Mouse (Mus musculus) bone marrow macrophage, adult 2 months (primary cell): ENCODE measurements around the gene AW011738. TPM values are rescaled to one million over a fixed set of nuclear protein-coding genes. Genes with fewer than 3 reads are reported as not detected.

Experiments
- H3K27ac ChIP-seq: 2 replicates; pipeline ENCODE4 v1.5.1; 2012; ENCODE audit warnings: low read depth, low read length; ENCODE audit not compliant: insufficient read depth
- H3K4me1 ChIP-seq: 2 replicates; pipeline ENCODE4 v1.6.1; 2012; ENCODE audit warnings: low read length; ENCODE audit not compliant: control insufficient read depth, insufficient read depth
- H3K4me3 ChIP-seq: 2 replicates; pipeline ENCODE4 v1.5.1; 2012; ENCODE audit warnings: mild to moderate bottlenecking, low read length, moderate library complexity; ENCODE audit not compliant: insufficient read depth
- CTCF ChIP-seq: IDR thresholded peaks from 2 replicates; pipeline ENCODE4 v1.5.1; 2012; ENCODE audit warnings: low read depth, mild to moderate bottlenecking, low read length, moderate library complexity
- POLR2A ChIP-seq: IDR thresholded peaks from 2 replicates; pipeline ENCODE4 v1.6.1; 2012; ENCODE audit warnings: mild to moderate bottlenecking, low read depth, low read length, borderline replicate concordance
- polyA plus RNA-seq: library from polyadenylated mRNA; stranded (reverse); fragments of >200 nt; gene quantifications from 2 replicates; pipeline ENCODE4 v1.2.4, GENCODE M21; 2012; ENCODE audit not compliant: missing spikeins, insufficient read depth, insufficient read length

Gene AW011738
- 1.2 and 1.6 TPM in 2 replicates for polyA plus RNA-seq

DNA sequence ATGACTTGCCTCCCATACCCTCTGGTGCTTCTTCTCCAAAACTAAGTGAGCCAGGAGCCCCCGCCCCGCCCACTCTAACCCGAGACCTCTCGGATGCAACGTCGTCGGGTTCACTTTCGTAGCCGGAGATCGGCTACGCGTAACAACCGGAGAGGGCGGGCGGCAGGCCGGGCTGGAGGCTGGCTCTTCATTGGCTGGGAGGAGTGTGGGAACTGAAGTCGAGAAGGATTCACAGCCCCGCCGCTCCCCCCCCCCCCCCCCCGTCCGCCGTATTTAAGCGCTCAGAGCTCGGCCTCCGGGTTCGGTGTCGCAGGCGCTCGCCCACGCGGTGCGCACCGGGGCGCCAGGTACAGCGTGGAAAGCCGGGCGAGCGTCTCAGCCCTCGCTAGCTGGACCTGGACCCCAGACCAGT lies at the start of gene AW011738:
TSS of gene AW011738 (plus strand) at position 304 of the 412 bp plus-strand sequence.
- no peak within 1 kb of the TSS for H3K27ac ChIP-seq
- no peak for TF ChIP-seq POLR2A
- TF ChIP-seq CTCF: no peak

GRCm38 (mm10) chr4:156154771-156155170 lies 48.3 kb upstream of the AW011738 start:
- TF ChIP-seq CTCF (no peak), POLR2A (no peak)
- Histone ChIP-seq H3K27ac (no peak overlapping the region), H3K4me3 (no peak overlapping the region), H3K4me1 (no peaks in the 10 kb centered on the region)

More for the DNA sequence above, at the start of gene AW011738:
- Histone ChIP-seq H3K4me3 (peak within 1 kb of the TSS; percentile 68), H3K4me1 (peaks cover 8% of the 10 kb centered on the region)

DNA sequence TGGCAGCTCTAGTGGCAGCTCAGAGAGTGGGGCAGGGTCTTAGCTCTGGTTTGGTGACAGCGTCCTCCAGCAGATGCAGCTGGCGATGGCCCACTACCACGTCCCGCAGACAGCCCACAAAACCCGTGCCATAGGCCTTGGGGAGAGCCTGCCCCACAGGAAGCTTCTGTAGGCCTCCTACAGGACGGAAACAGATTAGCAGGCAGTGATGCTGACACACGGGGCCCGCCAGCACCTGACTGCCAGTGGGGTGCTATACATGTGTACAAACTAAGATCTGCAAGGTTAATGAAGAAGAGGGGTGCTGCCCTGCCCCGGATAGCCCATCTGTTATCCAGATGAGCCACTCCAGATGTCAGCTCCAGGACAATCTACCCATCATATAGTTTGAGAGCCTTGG lies 36.6 kb upstream of the AW011738 start:
- Histone ChIP-seq H3K27ac (no peak overlapping the region), H3K4me1 (no peaks in the 10 kb centered on the region)
- TF ChIP-seq CTCF (no peak), POLR2A (no peak)

DNA sequence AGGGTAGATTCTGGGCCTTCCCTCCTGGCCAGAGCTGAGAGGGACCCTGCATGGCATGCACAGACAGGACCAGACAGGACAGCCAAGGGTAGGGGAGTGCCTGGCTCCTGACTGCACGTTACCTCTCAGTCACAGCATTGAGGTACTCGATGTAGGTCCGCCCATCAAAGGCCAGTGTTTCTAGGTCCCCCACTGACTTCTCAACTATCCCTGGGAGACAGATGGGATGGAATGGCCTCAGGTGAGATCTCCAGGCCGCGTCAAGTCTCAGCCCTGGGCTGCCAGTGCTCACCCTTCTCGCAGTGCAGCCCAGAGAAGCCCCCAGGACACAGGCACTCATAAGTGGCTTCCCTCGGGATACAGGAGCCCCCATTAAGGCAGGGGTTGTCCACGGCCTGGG lies 34.5 kb upstream of the AW011738 start:
- Histone ChIP-seq H3K27ac (no peak overlapping the region), H3K4me3 (no peak overlapping the region), H3K4me1 (no peaks in the 10 kb centered on the region)
- TF ChIP-seq POLR2A (no peak), CTCF (no peak)

More for the DNA sequence above, 36.6 kb upstream of the AW011738 start:
- no peak overlapping the region for H3K4me3 ChIP-seq

DNA sequence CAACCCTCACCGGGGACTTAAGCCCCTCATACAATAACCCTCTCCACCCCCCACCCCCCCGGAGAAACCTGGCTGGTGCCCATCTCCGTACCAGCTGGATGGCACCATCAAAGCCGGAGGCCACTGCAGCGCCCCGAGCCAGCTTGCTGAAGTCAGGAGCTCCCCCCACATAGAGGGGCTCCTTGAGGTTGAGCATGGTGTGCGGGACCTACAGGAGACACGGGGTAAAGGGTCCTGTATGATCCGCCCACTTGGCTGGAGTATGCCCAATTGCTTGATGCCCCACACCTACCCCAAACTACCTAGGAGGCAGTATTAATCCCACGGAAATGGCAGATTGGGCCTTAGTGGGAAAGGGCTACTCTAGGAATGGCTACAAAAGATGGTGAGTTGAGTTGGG lies 34.0 kb upstream of the AW011738 start:
- Histone ChIP-seq H3K4me1 (no peaks in the 10 kb centered on the region), H3K4me3 (no peak overlapping the region), H3K27ac (no peak overlapping the region)
- TF ChIP-seq POLR2A (no peak), CTCF (no peak)

DNA sequence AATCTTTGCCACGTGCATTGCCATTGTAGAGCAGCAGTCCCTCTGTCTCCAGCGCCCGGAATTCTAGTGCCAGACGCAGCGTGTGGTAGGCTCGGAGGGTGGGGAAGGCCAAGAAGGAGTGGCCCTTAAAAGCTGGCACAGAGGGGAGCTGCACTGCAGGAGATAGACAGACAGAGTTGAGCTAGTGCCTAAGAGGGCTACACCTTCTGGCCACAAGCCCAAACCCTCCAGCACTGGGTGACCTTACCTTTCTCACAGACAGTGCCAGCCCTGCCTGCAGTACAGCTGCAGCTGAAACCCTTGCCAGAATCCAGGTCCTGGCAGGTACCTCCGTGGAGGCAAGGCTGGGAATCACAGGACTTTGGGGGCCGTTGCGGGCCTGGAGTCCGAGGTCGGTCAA lies 31.3 kb upstream of the AW011738 start:
- H3K4me1 ChIP-seq: no peaks in the 10 kb centered on the region
- H3K27ac ChIP-seq: no peak overlapping the region
- TF ChIP-seq POLR2A: no peak
- TF ChIP-seq CTCF: no peak

GRCm38 (mm10) chr4:156177630-156178029 lies 25.5 kb upstream of the AW011738 start:
- no peaks in the 10 kb centered on the region for H3K4me1 ChIP-seq
- TF ChIP-seq POLR2A (no peak), CTCF (no peak)
- no peak overlapping the region for H3K27ac ChIP-seq
- H3K4me3 ChIP-seq: no peak overlapping the region

More for the DNA sequence above, 31.3 kb upstream of the AW011738 start:
- no peak overlapping the region for H3K4me3 ChIP-seq

GRCm38 (mm10) chr4:156183747-156184146 lies 19.4 kb upstream of the AW011738 start:
- Histone ChIP-seq H3K4me3 (no peak overlapping the region), H3K27ac (no peak overlapping the region), H3K4me1 (no peaks in the 10 kb centered on the region)
- TF ChIP-seq POLR2A (no peak), CTCF (no peak)

DNA sequence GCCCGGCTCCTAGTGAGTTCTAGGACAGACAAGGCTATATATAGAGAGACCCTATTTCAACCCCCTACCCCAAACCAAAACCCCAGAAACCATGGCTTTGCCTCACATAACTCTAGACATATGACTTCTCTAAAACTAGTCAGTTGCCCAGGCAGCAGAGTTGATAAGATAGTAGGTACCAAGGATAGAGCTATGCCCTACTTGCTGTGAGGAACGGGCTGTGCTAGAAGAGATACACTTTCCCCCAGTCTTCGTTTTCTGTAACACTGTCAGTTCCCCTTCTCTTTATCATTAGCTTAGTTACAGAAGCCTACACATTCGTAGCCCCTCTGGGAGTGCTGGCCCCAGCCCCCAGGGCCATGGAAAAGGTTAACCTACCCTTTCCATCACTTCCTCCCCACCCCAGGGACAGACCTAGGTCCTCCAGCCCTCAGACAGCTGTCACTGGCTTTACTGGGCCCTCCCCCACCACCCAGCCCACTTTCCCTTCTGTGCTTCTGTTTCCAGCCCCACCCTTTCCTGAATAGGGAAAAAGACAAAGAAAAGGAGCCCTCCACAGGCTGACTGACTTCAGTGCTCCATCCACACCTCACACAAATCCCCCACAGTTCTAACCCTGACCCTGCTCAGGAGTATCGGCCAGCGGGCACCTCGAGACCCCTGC lies 18.7 kb upstream of the AW011738 start:
- H3K4me1 ChIP-seq: no peaks in the 10 kb centered on the region
- H3K27ac ChIP-seq: no peak overlapping the region
- TF ChIP-seq POLR2A (no peak), CTCF (no peak)
- H3K4me3 ChIP-seq: no peak overlapping the region

DNA sequence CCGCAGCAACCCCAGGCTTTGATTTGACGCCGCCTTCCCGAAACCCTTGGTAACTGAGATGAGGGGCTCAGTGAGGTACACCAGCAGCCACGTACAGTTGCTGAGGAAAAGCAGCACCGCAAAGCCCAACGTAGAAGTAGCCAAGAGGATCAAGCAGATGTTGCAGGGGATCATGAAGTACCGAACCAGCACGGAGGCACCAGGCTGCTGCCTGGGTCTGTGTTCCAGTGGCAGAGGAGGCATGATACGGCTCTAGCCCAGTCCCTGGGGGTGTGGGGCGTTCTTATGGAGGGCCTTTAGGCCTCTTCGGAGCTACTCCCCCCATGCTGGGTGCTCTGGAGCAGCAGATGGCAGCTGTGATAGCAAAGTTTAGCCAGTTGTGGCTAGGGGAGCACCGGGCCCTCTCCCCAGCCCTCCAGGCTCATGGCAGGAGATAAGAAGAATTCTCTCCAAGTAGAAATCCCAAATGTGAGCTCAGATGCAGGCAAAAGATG lies 17.6 kb upstream of the AW011738 start:
- TF ChIP-seq POLR2A (no peak), CTCF (no peak)
- Histone ChIP-seq H3K27ac (no peak overlapping the region), H3K4me3 (no peak overlapping the region), H3K4me1 (no peaks in the 10 kb centered on the region)
